Mouse (Mus musculus) layer of hippocampus, adult 8-10 months (tissue): ENCODE results near the gene Socs7. TPM values are rescaled to one million over a fixed set of nuclear protein-coding genes. Genes with fewer than 3 reads are reported as not detected.
A peak's percentile ranks its signal among the peaks of the same experiment; 100 is the strongest.

ENCODE experiments used
- DNase-seq, 2 experiments: peaks; one replicate each; pipeline ENCODE4 v3.0.0; 2022; ENCODE audit warnings: low spot score in 2 of 2
- total RNA-seq, 4 experiments: library from RNA; stranded (reverse); gene quantifications; 2 replicates each; pipeline ENCODE4 v1.2.4; 2022

The Socs7 gene
- total RNA-seq, 4 experiments from 2014 or later: 71.5 to 89.3 (median 79.6) TPM

DNA sequence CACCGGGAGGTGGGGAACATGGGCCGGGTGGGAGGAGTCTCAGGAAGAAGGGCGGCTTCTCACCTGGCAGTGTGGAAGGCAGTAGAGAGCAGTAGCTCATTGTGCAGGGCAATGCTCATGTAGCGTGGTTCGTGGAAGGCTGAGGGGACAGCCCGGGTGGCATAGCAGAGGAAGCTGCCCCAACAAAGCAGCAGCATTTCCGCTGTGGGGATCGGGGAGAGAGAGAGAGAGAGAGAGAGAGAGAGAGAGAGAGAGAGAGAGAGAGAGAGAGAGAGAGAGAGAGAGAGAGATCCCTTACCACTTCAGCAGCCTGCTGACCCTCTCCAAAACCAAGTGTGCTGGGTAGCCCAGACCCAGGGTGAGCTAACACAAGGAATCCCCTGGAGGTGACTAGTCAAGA is 19.2 kb upstream of the Socs7 start:
- no peak for DNase-seq

DNA sequence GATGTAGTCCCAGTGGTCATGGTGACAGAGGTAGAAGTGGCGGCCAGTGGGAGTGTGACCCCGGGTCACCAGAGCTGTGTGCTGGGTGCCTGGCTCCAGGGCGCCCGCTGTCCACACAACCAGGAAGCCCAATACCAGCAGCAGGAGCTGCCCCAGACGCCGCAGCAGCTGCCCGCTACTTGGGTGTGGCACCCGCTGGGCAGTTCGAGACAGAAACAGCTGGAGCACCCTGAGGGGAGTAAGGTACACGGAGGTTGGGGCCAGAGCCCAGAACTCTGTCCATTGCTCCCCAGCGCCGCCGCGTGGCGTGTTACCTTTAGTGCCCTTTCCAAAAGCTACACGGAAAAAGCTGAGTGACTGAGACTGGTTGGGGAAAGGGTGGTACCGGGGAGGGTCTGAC is 18.7 kb upstream of the Socs7 start:
- DNase-seq: no peak

DNA sequence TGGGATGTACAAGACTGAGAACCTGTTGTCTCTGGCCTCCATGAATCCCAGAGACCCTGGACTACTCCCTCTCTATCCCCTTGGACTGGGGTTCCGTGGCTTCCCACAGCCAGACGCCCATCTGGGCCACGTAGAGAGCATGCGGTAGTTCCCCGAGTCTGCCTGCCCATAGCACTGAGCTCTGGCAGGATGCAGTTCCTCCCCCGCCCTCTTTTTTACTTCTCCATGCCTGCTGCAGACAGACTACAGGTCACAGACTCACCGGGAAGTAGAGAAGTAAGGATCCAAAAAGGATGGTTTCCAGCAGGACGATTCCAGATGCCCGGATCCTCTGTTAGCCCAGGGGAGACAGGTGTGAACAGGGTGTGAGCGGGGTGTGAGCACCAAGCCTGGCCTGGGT is 16.9 kb upstream of the Socs7 start:
- no peak for DNase-seq

DNA sequence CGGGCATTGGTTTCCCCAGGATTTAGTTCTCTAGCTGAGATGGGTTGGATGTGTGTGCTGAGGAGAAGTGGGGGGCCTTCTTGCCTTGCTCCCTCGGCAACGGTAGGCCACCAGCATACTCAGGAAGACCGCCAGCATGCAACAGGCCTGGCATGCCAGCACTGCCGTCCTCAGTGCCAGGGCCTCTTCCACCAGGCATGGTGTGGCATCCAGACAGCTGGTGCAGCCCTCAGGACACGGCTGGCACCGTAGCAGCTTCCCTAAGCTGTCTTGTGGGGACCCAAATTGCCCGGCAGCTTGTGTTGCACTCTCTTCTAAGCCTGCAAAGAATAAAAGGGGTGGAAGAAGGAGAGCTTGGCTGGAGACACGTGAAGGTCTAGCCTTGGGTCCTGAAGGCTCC is 16.0 kb upstream of the Socs7 start:
- DNase-seq: peak in 1 of 2 experiments; percentile 22

DNA sequence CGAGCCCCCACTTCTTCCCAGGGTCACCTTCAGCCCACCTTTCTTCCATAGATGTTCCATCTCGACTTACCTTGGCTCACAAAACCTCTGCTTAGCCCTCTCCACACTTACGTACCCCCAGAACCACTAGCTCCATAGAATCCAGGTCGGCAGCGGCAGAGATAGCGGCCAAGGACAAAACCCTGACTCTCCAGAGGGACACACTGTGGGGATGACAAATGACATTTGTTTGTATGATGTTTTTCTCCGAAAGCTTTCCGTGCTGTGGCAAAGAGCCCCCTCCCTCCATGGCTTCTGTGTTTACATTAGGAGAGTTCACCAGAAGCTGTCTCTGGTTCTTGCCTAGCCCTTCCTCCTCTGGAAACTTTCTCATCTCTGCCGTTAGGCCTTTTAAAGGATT is 15.1 kb upstream of the Socs7 start:
- DNase-seq: no peak

DNA sequence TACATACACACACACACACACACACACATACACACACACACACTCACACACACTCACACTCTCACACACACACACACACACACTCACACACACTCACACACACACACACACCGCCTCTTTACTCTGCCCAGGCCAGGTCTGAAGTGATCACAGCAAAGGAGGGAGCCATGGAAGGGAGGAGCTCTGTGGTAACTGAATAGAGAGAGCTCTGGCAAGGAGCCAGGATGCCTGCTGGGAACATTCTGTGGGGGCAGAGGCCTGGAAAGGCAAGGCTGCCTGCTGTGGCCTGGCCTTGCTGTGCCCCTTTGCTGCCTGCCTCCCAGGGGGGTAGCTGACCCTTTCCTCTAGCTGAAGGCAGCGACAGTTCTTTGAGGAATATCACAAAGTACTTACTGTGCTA is 12.3 kb upstream of the Socs7 start:
- peak; percentile 65 to 68 for DNase-seq

DNA sequence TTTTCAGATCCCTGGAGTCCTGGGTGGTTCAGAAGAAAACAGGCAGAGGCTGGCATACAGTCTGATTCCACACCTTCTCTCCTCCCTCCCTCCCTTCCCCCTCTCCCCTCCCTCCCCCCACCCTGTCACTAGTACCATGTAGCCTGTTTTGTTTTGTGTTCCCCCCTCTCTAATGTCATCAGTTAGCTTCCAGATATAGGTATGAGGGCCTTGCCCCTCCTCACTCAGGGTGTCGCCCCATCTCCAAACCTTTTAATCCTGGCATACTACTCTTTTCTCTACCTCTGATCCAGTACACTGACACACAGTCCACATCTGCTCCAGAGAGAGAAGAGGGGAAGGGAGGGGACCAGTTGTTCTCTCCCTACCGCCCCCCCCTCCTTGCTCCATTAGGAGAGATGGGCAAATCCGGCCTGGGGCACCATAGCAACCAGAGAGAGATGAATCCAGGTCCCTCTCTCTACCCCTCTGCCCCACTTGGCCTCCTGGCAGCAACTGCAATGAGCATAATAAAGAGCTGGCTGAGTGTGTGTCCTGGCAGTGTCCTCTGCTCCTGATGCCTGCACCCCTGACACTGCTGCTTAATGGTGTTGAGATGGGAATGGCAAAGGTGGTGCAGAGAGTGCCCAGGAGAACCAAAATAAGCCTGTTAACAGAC is 10.2 kb upstream of the Socs7 start, which contains the start of gene Gpr179:
Gene Gpr179, minus strand, starts transcription at position 51 of the 658 bp plus-strand sequence.
- DNase-seq: no peak

DNA sequence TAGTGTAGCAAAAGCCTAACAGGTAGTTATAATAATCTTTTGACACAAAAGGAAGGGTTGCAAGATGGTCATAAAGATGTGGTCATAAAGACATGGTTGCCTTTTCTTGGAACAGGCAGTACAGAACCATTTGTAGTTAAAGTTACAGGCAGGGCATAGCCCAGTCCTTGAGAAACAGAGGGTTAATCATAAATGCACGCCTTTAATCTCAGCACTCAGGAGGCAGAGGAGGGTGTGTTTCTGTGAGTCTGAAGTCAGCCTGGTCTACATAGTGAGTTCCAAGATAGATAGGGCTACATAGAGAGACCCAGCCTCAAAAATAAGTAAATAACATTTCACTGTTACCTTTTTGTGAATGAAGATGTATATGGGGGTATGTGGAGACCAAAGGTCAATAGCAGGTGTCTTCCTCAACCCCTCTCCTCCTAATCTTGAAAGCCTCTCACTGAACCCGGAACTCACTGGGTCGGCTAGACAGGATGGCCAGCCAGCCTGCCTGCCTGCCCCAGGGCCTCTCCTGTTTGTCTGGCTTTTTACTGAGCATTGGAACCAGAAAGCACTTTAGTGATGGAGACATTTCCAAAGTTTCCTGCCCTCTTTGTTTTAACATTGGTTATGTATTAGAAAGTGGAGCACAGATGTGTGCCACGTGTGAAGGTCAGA is 9.3 kb upstream of the Socs7 start:
- no peak for DNase-seq

DNA sequence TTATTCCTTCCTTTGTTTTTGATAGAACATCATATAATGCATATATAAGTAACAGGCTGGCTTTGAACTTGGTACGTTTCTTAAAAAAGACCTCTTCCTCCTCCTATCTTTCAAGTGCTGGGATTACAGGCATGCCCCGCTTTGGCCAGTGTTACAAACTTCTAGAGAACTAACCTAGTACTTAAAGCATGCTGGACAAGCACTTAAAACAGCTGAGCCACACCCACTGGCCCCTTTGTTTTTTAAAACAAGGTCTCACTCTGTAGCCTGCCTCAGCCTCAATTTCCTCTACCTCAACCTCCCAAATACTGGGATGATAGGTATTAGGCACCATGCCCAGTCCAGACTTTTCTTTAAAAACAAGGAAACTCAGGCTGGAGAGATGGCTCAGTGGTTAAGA is 7.7 kb upstream of the Socs7 start:
- DNase-seq: no peak

DNA sequence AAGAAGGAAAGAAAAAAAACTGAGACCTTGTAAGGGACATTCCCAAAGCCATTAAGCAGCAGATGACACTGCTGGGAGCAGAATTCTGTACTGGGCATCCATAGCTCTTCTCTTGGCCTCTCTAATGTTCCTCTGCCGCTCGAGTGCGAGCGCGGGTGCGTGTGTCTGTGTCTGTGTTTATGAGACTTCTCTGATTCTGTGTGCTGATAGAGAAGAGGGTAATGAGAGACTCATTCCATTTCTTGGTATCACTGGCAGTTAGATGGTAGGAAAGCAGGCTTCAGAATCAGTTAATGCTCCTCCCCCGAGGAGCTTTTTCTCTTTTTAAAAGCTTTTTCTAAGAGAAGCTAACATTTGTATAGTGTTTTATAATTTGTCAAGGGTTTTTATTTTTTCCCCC is 7.1 kb upstream of the Socs7 start:
- no peak for DNase-seq

DNA sequence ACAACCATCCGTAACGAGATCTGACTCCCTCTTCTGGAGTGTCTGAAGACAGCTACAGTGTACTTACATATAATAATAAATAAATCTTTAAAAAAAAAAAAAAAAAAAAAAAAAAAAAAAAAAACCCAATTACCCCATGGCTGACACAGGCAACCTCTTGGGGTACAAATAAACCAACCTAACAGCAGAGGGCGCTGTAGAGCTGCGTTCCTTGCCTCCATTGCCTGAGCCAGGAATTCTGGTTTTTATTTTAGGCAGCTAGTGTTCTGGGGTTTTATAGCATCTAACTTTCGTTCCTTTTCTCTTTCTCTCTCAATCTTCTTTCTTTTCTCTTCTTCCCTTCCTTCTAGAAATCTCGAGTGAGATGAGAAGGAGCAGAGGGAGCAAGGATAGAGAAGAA is 4.7 kb upstream of the Socs7 start:
- peak; percentile 50 to 80 for DNase-seq

DNA sequence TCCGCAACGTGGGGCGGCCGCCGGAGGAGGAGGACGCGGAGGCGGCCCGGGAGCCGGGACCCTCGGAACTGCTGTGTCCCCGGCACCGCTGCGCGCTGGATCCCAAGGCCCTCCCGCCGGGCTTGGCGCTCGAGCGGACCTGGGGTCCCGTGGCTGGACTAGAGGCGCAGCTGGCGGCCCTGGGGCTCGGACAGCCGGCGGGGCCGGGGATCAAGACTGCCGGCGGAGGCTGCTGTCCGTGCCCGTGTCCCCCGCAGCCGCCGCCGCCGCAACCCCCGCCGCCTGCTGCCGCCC is 245 bp downstream of the Socs7 start:
- DNase-seq: no peak

DNA sequence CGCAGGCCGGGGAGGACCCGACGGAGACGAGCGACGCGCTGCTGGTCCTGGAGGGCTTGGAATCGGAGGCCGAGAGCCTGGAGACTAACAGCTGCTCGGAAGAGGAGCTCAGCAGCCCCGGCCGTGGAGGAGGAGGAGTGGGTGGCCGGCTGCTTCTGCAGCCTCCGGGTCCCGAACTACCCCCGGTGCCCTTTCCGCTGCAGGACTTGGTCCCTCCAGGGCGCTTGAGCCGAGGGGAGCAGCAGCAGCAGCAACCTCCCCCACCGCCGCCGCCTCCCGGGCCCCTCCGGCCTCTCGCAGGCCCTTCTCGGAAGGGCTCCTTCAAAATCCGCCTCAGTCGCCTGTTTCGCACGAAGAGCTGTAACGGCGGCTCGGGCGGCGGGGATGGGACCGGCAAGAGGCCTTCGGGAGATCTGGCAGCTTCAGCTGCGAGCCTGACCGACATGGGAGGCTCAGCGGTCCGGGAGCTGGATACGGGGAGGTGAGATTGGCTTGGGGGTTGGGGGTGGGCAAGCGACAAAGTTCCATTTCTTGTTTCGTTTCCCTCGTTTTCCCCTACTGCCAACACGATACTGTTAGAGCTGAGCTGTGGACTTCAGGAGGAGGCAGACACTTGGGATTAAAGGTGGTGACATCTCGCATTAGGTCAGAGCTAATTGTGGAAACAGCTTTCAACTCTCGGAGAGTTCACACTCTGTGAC is 742 bp downstream of the Socs7 start:
- DNase-seq: no peak

DNA sequence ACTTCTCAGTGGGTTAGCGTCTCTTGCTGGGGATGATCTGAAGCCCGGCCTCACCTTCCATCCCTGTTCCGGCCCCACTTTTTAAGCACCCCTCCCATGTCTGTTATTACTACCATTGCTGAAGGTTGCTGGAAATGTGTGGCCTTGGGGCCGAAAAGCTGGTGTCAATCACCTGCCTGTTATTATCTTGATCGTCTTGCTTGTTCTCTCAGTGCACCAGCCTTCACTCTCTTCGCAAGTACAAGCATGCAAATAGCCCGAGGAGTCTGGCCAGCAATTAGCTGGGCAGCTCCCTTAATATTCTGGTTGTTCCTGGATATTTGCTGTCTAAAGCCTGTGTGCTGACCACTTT is 1.3 kb downstream of the Socs7 start:
- DNase-seq: no peak

DNA sequence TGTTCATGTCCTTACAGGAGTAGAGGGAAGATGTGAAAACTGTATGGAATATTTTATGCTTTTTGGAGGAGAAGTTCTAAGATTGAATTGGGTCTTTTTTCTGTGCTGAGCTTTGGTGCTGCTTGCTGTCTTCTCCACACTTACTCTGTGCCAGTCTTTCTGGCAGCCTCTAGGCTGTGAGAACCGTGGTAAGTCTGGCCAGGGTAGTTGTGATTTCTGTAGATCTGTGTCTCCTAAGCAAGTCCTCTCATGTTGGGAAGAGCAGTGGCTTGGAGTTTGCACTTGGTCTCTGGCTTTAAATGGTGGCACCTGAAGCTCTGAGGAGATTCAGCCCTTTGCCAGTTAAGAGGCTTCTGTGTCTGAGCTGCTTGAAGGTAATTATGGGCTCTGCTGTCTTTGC is 3.2 kb downstream of the Socs7 start:
- no peak for DNase-seq

DNA sequence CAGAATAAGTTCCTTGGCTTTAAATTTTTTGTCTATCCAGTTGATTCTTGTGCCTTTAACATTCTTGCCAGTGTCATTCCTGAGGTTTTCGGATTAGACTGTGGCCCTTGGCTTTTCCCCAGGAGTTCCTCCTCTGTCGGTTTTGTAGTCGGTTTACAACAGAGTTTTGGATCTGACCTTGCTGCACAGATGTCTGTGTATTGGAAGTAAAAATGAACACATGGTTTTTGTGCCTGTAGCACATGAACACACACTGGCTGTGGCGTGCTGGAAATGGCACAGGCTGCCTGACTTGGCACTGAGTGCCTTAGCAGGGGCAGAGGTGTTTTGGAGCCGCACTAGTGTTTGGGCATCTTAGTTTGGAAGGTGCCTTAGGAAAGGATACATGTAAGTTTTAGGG is 6.2 kb downstream of the Socs7 start:
- DNase-seq: no peak

DNA sequence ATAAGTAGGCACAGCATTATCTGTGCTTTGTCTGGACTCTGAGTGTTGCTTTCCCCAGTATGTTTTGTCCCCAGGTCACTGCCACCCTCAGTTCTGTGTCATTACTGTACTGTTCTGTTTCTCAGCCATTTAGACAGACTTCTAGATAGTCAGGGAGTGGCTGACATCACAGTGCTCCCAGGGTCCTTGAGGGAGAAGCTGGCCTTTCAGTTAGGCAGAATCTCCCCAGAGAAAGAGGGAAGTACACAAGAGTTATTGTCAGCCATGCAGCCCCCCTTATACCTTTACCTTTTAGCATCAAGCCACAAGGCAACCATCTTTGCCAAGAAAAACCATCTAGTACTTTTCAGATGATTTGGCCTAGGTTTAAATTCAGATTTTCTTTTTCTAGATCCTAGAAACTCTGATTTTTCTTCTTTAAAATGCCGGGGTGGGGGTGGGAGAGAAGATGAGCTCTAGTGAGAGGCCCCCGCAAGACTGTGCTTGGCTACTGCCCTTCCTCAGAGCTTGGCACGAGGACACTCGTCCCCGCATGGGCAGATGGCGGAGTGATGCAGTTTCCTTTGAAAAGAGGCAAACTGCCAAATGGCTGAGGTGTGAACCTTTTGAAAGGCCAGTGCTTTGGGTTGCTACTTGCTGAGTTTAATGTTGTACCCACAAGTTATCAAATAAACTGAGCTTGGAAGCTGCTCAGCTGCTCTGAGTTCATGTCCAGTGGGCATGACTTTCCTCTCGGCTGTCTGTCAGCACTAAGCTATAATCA is 8.2 kb downstream of the Socs7 start:
- DNase-seq: peak in 1 of 2 experiments; percentile 44

DNA sequence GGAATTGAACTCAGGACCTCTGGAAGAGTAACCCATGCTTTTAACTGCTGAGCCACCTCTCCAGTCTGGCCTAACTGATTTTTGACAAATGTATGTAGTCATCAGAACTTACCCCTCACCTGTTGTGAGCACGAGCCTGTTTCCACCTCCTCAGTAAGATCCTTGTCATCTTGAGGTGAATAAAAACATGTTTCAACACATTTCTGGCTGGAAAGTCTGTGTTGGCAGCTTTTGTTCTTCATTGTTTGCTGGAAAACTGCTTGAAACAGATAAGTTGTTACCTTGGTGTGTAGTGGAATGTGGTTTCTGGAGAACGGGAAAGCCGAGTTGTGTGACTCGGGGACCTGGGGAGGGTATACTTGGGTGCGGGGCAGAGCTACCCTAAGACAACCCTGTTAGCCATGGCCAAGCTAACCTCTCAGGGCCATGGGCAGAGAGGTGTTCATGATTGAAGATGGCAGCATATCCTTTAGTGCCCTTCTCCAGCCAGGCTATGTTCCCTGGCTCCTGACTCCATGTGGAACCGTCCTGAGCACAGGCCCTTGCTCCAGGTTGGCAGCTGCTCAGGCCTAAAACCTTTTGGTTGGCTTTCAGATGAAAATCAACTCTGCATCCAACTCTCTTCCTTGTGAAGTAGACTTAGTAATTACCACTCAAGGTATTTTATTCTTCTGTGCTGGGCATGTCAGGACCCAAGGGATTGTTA is 10.0 kb downstream of the Socs7 start:
- no peak for DNase-seq

DNA sequence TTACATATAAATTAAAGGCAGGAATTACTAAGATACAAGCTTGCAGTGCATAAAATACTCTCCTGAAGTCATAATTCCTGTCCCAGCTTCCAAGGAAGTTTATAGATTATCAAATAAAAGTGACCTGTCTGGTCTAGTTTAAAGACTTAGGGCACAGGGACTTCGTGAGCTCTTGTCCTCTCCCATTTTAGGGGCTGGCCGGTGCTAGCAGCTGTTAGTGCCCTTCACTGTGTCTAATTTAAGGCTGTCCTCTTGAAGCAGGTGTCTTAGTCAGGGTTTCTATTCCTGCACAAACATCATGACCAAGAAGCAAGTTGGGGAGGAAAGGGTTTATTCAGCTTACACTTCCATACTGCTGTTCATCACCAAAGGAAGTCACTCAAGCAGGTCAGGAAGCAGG is 11.1 kb downstream of the Socs7 start:
- DNase-seq: no peak

DNA sequence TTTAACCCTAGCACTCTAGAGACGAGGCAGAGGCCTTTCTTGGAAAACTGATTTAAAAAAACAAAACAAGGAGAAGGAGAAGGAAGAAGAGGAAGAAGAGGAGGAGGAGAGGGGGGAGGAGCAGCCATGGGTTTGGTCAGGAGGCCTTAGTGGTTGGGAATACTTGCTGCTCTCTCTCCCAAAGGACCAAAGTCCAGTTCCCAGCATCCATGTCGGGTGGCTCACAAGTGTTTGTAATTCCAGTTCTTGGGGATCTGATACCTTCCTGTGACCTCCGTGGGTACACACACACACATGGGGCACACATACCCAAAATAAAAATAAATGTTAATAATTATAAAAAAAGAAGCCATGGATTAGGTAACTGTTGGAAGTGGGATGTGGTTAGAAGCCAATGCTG is 17.7 kb downstream of the Socs7 start:
- no peak for DNase-seq

DNA sequence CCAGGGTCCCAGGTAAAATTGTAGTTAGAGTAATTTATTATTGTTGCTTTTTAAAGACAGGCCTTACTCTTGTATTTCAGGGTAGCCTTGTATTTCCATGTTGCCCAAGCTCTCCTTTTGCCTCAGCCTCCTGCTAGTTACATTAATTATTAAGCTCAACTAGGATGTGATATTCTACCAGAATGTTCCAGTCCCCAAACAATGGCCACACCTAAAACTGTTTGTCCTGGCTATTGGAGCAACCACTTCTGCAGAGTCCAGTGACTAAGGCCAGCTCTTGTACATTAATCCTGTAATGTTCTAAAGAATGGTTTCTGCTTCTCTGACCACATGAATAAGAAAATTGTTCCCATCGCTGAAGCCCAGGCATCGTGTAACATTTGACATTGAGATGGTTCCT is 20.7 kb downstream of the Socs7 start:
- DNase-seq: no peak

DNA sequence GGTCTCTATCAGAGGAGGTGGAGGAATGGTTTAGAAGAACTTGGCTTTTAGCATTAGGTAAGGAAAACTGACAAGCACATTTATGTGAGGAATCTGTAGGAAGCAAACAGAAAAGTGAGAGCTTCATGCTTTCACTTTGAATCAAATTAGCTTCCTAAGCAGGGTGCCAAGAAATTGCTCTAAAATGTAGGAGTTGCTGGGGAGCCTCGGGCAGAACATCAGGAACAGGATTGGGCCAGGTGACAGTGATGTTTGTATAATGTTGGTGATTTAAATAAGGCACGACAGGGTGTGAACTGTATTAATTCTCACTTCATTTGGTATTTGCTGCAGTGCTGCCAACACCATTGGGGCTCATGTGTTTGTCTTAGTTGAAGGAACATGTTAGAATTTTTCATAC is 21.4 kb downstream of the Socs7 start:
- DNase-seq: no peak
